Mouse (Mus musculus): ENCODE measurements around the gene Gpatch3.

Gene Gpatch3

DNA sequence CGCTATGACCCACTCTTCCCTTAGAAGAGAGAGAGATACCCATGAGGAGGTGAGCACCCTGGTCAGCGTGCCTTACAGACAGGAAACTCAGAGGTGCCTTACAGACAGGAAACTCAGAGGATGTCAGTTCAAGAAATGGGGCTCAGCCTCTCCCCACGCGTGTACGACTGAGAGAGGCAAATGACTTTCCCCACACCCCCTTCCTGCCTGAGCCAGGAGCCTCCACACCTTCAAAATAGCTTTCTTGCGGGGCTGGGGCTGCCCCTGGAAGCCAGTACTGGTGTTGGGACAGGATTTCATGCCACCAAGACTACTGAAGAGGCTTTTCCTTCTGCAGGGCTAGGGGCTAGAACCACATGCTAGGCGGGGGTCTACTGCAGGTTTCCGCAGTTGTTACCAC, 46.1 kb downstream of the Gpatch3 start:
- DNase-seq (ENCODE audit: low spot score in 2 of 2): no peak

DNA sequence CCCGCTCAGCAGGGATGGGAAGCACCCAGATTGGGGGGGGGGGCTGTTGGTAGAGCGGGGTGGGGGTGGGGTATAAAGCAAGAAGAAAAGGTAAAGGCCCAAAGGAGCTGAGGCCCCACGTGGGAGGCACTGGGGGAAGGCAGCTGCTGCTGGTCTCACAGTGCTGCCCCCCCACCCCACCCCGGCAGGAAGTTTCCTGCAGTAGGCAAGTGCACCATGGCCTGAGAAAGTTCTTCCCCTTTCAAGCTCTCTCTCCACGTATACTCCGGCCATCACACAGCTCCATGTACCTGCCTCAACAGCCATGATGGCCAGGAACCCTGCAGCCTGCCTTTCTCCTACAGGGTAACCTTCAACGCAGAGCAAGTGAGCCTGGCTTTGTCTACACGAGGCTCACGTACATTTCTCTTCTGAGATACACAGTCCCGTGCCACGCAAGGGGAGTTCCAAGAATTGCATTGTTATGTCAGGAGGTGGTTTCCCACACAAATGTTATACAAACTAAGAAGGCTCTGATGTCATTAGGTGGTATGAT, 47.7 kb downstream of the Gpatch3 start:
- DNase-seq (ENCODE audit: low spot score in 2 of 2): no peak

DNA sequence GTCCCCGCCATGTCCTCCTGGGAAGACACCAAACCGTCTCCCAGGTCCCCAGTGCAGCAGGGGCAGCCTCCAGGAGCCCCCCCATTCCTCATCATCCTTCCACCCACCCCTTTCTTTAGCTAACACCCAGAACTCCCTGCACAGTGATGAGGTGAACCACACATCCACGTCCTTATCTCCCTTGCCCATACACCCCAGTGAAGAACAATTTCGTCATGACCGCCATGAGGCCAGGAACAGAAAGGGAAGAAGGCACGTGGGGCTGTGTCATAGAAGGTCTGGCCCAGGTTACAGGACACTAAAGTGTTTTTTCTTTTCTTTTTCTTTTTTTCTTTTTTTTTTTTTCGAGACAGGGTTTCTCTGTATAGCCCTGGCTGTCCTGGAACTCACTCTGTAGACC, 50.3 kb downstream of the Gpatch3 start:
- no peak for DNase-seq (ENCODE audit: low spot score in 2 of 2)

DNA sequence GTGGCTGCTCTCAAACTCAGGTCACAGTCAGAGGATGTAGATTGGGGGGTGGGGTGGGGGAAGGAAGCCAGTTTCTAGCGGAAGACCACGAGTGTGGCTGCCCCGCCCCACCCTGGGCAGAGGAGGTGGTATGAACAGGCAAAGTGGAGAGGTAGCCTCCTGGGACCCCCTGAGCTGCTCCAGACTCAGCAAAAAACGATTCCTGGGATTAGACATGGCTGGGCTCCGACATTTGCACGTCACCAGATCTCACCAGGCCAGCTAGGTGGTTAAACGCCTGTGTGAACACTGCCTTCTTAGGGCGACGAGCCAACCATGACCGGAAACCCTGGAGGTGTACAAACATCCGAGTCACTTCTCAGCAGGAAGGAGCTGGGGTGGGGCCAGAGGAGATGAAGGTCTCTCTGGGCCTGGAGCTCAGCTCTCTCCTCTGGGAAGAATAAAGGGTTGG, 51.1 kb downstream of the Gpatch3 start:
- no peak for DNase-seq (ENCODE audit: low spot score in 2 of 2)

DNA sequence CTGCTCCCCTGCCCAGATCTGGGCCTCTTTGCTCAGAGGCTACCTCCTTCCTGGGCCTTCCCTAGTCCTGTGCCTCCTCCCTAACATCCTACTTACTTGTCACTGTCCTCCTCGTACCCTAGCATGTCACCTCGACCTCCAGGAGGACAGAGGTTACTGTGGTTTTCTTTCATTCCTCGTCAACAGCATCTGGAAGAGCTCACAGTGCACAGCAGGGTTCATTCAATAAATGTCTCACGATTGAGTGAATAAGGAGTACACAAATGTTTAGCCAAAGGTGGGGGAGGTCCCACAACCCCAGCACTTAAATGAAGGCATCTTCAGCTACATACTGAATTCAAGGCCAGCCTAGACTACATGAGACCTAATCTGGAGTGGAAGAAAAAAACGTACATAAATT, 51.7 kb downstream of the Gpatch3 start:
- no peak for DNase-seq (ENCODE audit: low spot score in 2 of 2)

DNA sequence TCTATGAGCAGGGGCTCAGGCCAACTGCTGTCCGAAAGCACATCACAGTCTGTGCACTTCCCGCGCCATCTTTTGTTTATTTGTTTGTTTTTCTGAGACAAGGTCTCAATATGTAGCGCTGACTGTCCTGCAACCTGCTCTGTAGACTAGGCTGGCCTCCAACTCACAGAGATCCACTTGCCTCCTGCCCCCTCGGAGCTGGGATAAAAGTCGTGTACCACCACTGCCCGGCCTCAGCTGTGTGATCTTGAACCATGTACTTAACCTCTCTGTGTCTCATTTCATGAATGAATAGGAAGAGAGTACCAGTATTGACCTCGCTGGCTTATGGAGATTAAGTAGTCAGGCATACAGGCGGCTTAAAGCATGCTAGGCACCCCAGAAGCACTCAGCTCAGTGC, 52.1 kb downstream of the Gpatch3 start:
- DNase-seq (ENCODE audit: low spot score in 2 of 2): no peak

DNA sequence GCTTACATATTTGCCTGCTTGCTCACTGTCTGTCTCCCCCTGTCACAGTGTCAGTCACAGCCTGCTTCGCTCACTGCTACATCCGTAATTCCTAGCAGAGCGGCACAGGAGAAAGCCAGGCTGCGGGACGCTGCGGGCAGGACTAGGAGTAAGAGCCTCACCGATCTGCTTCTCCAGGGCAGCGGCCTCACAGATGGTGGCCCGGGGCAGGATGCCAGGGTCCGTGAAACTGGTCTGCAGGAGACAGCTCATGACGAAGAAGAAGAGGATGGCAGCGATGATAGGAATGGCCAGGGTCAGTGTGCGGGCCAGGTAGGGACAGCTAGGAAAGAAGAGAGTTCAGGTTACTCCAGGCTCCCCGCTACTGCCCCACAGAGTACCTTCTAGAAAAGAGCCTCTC, 52.5 kb downstream of the Gpatch3 start:
- DNase-seq (ENCODE audit: low spot score in 2 of 2): no peak

DNA sequence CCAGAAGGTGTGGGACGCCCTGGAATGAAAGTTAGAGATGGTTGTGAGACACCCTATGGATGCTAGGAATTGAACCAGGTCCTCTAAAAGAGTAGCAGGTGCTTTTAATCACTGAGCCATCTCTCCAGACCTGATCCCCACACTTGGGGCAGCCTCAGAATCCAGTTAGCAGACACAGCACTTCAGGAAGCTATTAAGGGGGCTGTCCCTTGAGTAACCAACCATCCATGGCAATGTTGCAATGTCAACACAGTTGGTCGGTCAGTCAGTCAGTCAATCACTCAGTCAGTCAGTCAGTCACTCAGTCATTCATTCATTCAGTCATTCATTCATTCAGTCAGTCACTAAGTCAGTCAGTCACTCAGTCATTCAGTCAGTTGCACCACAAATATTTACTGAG, 54.0 kb downstream of the Gpatch3 start:
- no peak for DNase-seq (ENCODE audit: low spot score in 2 of 2)

DNA sequence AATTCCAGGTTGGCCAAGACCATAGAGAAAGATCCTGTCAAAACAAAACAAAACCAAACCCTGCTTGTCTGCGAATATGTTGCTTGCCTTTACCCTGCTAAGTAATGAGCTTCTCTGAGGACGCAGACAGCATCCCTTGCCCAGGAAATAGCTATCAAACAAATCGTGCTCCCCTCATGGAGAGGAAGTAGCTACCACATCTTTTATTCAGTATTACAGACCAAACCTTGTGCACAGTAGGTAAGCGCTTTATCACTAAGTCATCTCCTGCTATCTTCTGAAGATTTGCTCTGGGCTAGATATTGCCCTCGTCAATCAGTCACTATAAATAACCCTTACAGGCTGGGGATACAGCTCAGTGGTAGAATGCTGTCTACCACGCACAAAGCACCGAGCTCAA, 54.6 kb downstream of the Gpatch3 start:
- no peak for DNase-seq (ENCODE audit: low spot score in 2 of 2)

DNA sequence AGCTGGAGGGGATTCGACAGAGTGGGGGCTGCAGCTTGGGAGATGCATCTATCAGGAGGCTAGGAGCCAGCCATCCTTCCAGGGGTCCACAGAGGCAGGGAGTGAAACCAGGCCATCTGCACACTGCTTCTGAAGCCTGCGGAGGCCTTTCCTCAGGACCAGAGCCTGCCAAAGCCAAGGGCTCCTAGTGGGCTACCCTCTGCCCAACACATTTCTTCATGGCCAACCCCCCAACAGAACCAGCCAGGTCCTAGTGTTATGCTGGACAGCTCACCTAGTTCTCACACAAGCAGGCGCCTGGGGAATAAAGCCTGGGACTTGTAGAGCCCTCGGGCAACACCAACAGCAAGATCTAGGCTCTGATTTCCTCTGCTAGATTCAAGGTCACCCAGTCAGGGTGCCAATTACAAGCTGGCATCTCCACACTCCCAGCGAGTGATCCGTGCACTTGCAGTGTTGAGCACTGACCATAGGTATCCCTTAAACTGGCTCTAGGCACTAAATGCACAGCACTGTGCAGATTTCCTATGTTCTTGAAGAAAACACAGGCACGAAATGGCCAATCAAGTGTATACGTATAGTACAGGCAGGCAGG, 55.9 kb downstream of the Gpatch3 start:
- no peak for DNase-seq (ENCODE audit: low spot score in 2 of 2)

DNA sequence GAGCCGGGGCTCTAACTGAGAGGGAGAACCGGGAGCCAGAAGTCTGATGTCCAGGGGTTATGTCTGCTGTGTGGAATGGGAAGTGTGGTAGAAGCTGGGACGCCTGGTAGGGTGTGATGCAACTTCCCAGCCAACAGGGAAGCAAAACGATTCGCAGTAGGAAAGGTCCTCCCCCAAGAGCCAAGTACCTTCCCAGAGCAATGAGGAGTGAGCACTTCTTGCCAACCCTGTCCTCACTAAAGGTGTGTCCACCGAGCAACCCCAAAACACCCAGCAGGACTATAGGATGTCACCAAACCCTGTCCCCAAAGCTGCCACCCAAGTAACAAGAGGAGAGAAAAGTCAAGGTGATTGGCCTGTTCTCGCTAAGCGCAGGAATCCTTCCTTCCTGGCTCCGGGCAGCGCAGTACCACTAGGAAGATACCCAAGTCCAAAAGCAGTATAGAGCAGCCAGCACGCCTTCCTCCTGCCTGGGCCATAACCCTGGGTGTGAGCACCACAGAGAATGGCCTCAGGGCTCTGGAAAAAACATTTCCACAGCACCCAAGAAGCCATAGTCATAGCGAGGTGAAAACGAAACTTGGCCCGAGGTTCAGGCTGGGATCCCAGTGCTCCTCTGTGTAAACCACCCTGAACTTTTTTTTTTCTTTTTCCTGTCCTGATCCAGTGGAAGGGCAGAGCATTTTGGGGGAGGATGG, 56.7 kb downstream of the Gpatch3 start:
- DNase-seq (ENCODE audit: low spot score in 2 of 2): no peak

DNA sequence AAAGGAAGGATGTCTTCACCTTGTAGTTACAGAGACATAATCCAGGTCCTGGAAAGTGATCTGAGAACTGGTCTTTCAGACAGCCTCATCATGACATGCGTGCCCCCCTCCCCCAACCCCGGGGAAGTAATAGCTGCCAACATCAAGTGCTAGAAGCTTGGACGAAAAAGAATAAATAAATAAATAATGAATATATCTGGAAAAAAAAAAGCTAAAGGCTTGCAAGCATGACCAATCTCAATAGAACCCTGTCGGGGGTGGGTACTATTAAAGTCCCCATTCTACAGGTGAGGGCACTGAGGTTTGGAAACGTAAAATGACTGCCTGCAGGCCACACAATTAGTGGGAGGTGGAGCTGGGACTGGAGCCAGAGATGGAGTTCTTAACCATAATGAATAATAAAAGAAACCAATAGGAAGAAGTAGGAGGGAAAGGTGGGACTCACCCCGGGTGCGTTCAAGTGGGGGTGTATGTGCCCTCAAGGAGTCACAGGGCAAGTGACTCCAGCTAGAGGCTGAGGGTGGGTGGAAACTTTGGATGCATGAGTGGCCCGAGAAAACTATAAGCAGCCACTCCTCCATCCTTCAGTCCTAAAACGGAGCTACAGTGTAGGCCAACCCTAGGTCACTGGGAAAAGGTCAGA, 57.3 kb downstream of the Gpatch3 start:
- no peak for DNase-seq (ENCODE audit: low spot score in 2 of 2)

DNA sequence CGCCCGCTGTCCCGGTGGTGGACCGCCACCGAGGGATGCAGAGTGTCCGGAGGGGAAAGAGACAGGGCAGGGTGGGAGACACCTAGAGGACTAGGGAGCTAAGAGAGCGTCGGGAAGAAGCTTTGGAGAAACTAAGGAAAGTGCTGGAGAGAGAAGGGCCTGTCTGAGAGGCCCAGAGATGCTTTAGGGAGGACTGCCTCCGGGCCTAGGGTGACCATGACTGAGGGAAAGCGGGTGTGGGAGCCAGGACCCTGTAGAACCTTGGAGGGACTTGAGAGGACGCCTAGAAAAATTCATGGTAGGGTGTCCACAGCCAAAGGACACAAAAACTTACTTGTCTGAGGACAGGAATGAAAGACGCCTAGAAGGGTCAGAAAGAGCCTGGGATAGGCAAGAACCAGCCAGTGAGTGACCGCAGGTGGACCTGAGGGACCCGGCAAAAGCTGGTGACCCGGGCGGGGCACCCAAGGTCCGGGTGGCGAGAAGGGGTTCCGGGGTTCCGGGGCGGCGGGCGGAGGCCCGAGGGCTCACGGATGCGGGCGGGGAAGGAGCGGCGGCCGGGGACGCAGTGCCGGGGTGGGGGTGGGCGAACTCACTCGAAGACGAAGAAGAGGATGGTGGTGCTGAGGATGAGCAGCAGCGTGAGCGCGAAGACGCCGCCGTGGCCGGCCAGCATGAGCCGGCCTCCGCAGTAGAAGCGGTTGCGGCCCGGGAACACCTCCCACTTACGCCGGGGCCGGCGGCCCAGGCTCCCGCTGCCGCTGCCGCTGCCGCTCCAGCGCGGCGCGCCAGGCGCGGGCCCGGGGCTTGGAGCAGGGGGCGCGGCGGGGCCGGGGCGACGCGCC, 58.2 kb downstream of the Gpatch3 start:
- DNase-seq (ENCODE audit: low spot score in 2 of 2): no peak

DNA sequence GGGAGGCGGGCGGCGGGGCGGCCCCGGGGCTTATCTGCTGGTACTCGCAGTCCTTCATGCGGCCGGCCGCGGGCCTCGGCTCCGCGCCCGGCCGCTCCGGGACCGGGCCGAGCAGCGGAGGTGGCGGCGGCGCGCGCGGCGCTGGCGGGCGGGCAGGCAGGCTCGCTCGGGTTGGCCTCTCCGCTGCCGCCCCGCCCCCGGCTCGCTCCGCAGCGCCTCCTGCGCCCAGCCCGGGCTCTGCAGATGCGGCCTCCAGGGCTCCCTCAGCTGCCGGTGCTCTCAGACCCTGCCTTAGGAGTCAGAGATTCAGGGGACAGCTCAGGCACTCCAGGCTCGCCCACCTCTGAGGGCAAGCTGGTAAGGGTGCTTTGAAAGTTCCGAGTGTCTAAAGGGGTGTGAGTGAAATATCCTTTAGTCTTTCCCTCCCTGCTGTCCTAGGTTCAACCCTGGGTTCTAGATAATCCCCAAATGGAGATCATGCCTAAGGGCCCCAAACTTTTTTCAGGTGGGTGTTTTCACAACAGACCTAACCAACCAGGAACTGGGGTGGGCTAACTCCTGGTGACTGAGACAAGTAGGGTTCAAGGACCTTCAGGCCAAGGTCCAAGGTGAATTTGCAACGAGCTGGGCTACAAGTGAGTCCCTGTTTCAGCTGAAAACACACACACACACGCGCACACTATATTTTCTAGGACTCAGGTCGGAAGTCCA, 58.9 kb downstream of the Gpatch3 start:
- DNase-seq (ENCODE audit: low spot score in 2 of 2): peak; percentile 61 to 80
